Mouse (Mus musculus) heart, adult 2 months (tissue): ENCODE measurements at regions not wholly inside any gene's neighbourhood (a gene's known extent, or its start where the extent isn't known, plus 50 kb on each side); places are given as distances from the start of the nearest gene placed in this dataset.

Experiments
- CTCF ChIP-seq: fragments of 200-600 bp; IDR thresholded peaks from 2 replicates; pipeline ENCODE4 v1.8.1; 2022; ENCODE audit warnings: antibody characterized with exemption, mild to moderate bottlenecking, moderate library complexity
- EP300 ChIP-seq: fragments of 200-500 bp; IDR thresholded peaks from 2 replicates; pipeline ENCODE4 v1.6.1; 2011; ENCODE audit warnings: low read depth, low read length, control low read depth; ENCODE audit not compliant: insufficient read depth
- POLR2A ChIP-seq: fragments of 200-500 bp; IDR thresholded peaks from 2 replicates; pipeline ENCODE4 v1.6.1; 2011; ENCODE audit warnings: mild to moderate bottlenecking, low read depth, low read length, control low read depth; ENCODE audit not compliant: insufficient read depth

- TF ChIP-seq CTCF (no peak), POLR2A (no peak), EP300 (no peak)
These were observed 164.0 kb upstream of the Foxa2 start for GRCm38 (mm10) chr2:148210813-148211212.
